Mouse (Mus musculus): Measurements from ENCODE around the gene Cnnm4.
"Not testable (repeated sequence)": the region's sequence is repeated elsewhere in the genome, so short reads cannot be mapped to it uniquely, and the experiment has no call there.

Gene Cnnm4

GRCm38 (mm10) chr1:36519626-36520025 is 48.2 kb downstream of the Cnnm4 start:
- DNase-seq, result no peak

GRCm38 (mm10) chr1:36522210-36522609 is 50.8 kb downstream of the Cnnm4 start:
- no peak for DNase-seq

- no peak for DNase-seq
These were observed 52.1 kb downstream of the Cnnm4 start for GRCm38 (mm10) chr1:36523332-36524013.

- no peak for DNase-seq
These were observed 52.6 kb downstream of the Cnnm4 start for GRCm38 (mm10) chr1:36524058-36524457.

- DNase-seq, result no peak
These were observed 54.4 kb downstream of the Cnnm4 start for GRCm38 (mm10) chr1:36525774-36526173.

GRCm38 (mm10) chr1:36526903-36527302 is 55.5 kb downstream of the Cnnm4 start:
- no peak for DNase-seq

- DNase-seq, result no peak
These were observed 56.9 kb downstream of the Cnnm4 start for GRCm38 (mm10) chr1:36528351-36528750.

GRCm38 (mm10) chr1:36529274-36529673 is 57.9 kb downstream of the Cnnm4 start:
- no peak for DNase-seq

- DNase-seq, result no peak
These were observed 58.5 kb downstream of the Cnnm4 start for GRCm38 (mm10) chr1:36529875-36530274.

- no peak for DNase-seq
These were observed 59.1 kb downstream of the Cnnm4 start for GRCm38 (mm10) chr1:36530485-36530884.

- DNase-seq, result no peak
These were observed 59.5 kb downstream of the Cnnm4 start for GRCm38 (mm10) chr1:36530962-36531361.

GRCm38 (mm10) chr1:36531461-36531860 is 60.0 kb downstream of the Cnnm4 start:
- no peak for DNase-seq

GRCm38 (mm10) chr1:36533546-36533945 is 62.1 kb downstream of the Cnnm4 start:
- no peak for DNase-seq

- no peak for DNase-seq
These were observed 63.2 kb downstream of the Cnnm4 start for GRCm38 (mm10) chr1:36534595-36535058.

- no peak for DNase-seq
These were observed 64.3 kb downstream of the Cnnm4 start for GRCm38 (mm10) chr1:36535477-36536396.

GRCm38 (mm10) chr1:36536397-36536728 is 64.9 kb downstream of the Cnnm4 start:
- no peak for DNase-seq

GRCm38 (mm10) chr1:36536783-36537182 is 65.4 kb downstream of the Cnnm4 start, which contains the start of gene Ankrd23:
Gene Ankrd23 (minus strand): TSS chr1:36536883.
- DNase-seq, result not testable (repeated sequence)

GRCm38 (mm10) chr1:36538727-36539126 is 67.3 kb downstream of the Cnnm4 start:
- no peak for DNase-seq

- DNase-seq, result peak; percentile 97
These were observed 67.8 kb downstream of the Cnnm4 start, which contains the start of gene Gm42417 for GRCm38 (mm10) chr1:36539186-36539585. Gene Gm42417 (minus strand): TSS chr1:36539429.

- no peak for DNase-seq
These were observed 68.7 kb downstream of the Cnnm4 start for GRCm38 (mm10) chr1:36540132-36540531.

- no peak for DNase-seq
These were observed 69.4 kb downstream of the Cnnm4 start for GRCm38 (mm10) chr1:36540807-36541206.

- no peak for DNase-seq
These were observed 70.4 kb downstream of the Cnnm4 start for GRCm38 (mm10) chr1:36541844-36542243.

GRCm38 (mm10) chr1:36542925-36543324 is 71.5 kb downstream of the Cnnm4 start:
- DNase-seq, result no peak

- no peak for DNase-seq
These were observed 74.0 kb downstream of the Cnnm4 start for GRCm38 (mm10) chr1:36545382-36545781.
